Mouse (Mus musculus) hindbrain, embryonic 13.5 days (tissue): Measurements from ENCODE around the gene Abca6. TPM values are rescaled to one million over a fixed set of nuclear protein-coding genes. Genes with fewer than 3 reads are reported as not detected.

ENCODE experiments used
- ATAC-seq: fragments of 200-750 bp; cut with Nextera tagmentation; 2 replicates; pipeline ENCODE4 v1.8.0; 2017; ENCODE audit warnings: moderate TSS enrichment; ENCODE audit not compliant: low FRiP score
- H3K27ac ChIP-seq: fragments of 300-500 bp; sonication (generic); 2 replicates; pipeline ENCODE4 v1.5.1; 2015; ENCODE audit warnings: inconsistent platforms, mild to moderate bottlenecking, moderate library complexity
- H3K27me3 ChIP-seq: fragments of 300-500 bp; sonication (generic); 2 replicates; pipeline ENCODE4 v1.6.1; 2015; ENCODE audit warnings: mild to moderate bottlenecking, inconsistent platforms
- H3K36me3 ChIP-seq: fragments of 300-500 bp; sonication (generic); 2 replicates; pipeline ENCODE4 v1.6.1; 2015; ENCODE audit warnings: mild to moderate bottlenecking, inconsistent platforms
- H3K4me1 ChIP-seq: fragments of 300-500 bp; sonication (generic); replicated peaks from 2 replicates; pipeline ENCODE4 v1.6.1; 2015; ENCODE audit warnings: inconsistent platforms
- H3K4me2 ChIP-seq: fragments of 300-500 bp; sonication (generic); 2 replicates; pipeline ENCODE4 v1.6.1; 2015; ENCODE audit warnings: inconsistent platforms, mild to moderate bottlenecking, moderate library complexity
- H3K4me3 ChIP-seq: fragments of 300-500 bp; sonication (generic); 2 replicates; pipeline ENCODE4 v1.5.1; 2015; ENCODE audit warnings: mild to moderate bottlenecking, inconsistent platforms
- H3K9ac ChIP-seq: fragments of 300-500 bp; sonication (generic); 2 replicates; pipeline ENCODE4 v1.6.1; 2015; ENCODE audit warnings: mild to moderate bottlenecking, inconsistent platforms
- H3K9me3 ChIP-seq: fragments of 300-500 bp; sonication (generic); 2 replicates; pipeline ENCODE4 v1.6.1; 2016; ENCODE audit warnings: inconsistent platforms
- WGBS: fragments of 180-500 bp; shearing (Covaris S2); methylation state at CpG from one replicate; pipeline ENCODE4 v1.1.7; 2015; 5-methylcytosine and 5-hydroxymethylcytosine counted together
- polyA plus RNA-seq: library from polyadenylated mRNA; unstranded; fragments of >200 nt; fragmentation: Nextera tagmentation; extraction: Ambion mirVana; gene quantifications from 2 replicates; pipeline ENCODE4 v1.2.1, GENCODE M21; 2015

The Abca6 gene
- polyA plus RNA-seq, 1 experiment from 2014 or later, result 0.34 TPM

DNA sequence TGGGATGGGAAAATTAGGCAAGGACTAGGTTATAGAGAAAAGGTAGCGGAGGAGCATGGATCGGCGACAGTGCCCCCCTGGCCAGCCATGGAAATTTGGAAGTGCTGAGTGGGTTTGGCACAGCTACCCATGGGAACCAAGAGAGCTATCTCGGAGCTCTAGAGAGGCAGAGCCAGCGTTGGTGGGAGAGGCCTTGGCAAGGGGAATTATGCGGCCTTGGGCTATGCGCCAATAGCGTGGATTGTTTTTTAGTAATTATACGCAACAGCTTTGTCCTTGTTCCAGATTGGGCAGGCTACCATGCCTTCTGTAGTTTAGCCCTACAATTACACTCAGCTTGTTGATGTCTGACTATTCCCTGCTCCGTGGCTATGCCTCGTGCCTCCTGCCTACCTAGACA is 15.2 kb upstream of the Abca6 start:
- WGBS, result 81% methylated on average over 11 of the region's 11 CpGs
- H3K36me3 ChIP-seq, result no peaks in the 10 kb centered on the region; the same call in 1 of the 2 replicates

DNA sequence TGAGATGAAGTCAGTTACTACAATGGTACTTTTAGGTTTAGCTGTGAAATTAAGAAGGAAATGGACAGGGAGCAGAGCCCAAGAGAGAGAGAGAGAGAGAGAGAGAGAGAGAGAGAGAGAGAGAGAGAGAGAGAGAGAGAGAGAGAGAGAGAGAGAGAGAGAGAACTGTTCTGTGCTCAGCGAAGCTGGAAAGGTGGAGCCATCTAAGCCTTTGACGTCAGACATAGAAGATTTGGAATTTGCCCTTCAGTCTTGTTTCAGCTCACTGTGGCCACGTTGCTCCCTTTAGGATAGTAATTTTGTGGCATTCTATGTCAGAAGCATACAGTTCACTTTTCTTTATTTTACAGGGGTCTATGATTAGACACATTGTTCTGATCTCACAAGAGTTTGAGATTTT is 10.3 kb upstream of the Abca6 start:
- WGBS, result 85% methylated on average over 3 of the region's 3 CpGs
- no peak overlapping the region for H3K9ac ChIP-seq

More for the DNA sequence above, 15.2 kb upstream of the Abca6 start:
- no peak for ATAC-seq
- no peaks in the 10 kb centered on the region for H3K9me3 ChIP-seq
- H3K4me2 ChIP-seq, result no peak overlapping the region
- no peak overlapping the region for H3K4me3 ChIP-seq
- H3K4me1 ChIP-seq, result no peaks in the 10 kb centered on the region
- no peak overlapping the region for H3K9ac ChIP-seq
- no peak overlapping the region for H3K27ac ChIP-seq
- no peaks in the 10 kb centered on the region for H3K27me3 ChIP-seq

DNA sequence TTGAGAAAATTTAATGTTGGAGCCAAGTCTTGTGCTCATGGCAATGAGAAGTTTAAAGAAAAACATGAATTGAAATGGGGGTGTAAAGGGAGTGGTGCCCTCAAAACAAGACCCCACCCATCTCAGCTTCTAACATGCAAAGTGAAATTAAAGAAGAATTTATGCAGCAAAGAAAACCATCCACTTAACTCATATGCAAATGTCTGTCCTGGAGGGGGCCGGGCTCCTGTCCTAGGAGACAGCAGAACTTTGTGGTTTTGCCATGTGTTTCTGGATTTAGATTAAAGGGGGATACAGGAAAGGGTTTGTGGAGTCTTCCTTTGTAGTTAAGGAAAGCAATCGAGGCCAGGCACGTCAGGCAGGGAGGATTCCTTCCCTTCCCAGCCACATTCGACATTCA is 6.3 kb upstream of the Abca6 start:
- WGBS, result 80% methylated on average over 4 of the region's 4 CpGs
- no peaks in the 10 kb centered on the region for H3K9me3 ChIP-seq
- no peak overlapping the region for H3K4me3 ChIP-seq

More for the DNA sequence above, 10.3 kb upstream of the Abca6 start:
- Histone ChIP-seq H3K36me3 (no peaks in the 10 kb centered on the region; the same call in 1 of the 2 replicates), H3K4me1 (no peaks in the 10 kb centered on the region), H3K4me2 (no peak overlapping the region), H3K27me3 (no peaks in the 10 kb centered on the region), H3K4me3 (no peak overlapping the region), H3K27ac (no peak overlapping the region), H3K9me3 (no peaks in the 10 kb centered on the region)
- no peak for ATAC-seq

DNA sequence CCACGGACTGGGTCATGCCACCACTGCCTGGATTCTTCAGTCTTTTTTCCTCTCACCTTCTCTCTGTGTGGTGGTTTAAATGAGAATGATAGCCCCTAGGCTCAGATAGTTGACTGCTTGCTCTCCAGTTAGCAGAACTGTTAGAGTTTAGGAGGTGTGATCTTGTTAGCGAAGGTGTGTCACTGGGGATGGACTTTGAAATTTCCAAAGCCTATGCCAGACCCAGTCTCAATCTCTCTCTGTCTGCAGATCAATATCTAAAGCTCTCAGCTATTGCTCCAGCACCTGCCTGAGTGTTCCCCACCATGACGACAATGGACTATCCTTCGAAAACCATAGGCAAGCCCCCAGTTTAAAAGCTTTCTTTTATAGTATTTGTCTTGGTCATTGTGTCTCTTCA is 5.5 kb upstream of the Abca6 start:
- no peaks in the 10 kb centered on the region for H3K4me1 ChIP-seq
- no peaks in the 10 kb centered on the region for H3K36me3 ChIP-seq
- no peaks in the 10 kb centered on the region for H3K9me3 ChIP-seq
- no peak overlapping the region for H3K4me2 ChIP-seq
- H3K9ac ChIP-seq, result no peak overlapping the region
- WGBS, result 94% methylated on average over 4 of the region's 4 CpGs
- H3K27me3 ChIP-seq, result no peaks in the 10 kb centered on the region
- no peak overlapping the region for H3K4me3 ChIP-seq
- no peak for ATAC-seq
- no peak overlapping the region for H3K27ac ChIP-seq

More for the DNA sequence above, 6.3 kb upstream of the Abca6 start:
- no peak for ATAC-seq
- no peaks in the 10 kb centered on the region for H3K36me3 ChIP-seq
- no peak overlapping the region for H3K4me2 ChIP-seq
- H3K27me3 ChIP-seq, result no peaks in the 10 kb centered on the region
- H3K27ac ChIP-seq, result no peak overlapping the region
- no peaks in the 10 kb centered on the region for H3K4me1 ChIP-seq
- H3K9ac ChIP-seq, result no peak overlapping the region

DNA sequence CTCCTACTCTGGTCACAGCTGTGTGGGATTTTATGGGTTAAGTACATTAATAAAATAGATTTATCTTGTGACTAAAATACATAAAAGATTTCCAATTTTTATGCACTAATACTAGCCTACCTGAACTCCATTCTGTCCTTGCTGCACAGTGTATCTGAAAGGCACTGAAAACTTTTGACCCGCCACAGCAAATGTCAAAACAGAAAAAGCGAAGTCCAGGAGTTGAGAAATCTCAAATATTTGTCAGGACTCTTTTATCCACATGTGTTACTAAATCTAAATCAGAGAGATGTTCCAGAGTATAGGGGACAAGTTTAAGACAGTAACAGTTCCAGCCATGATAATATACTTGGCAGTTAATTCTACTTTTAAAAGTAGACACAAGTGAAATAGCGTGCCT is 680 bp upstream of the Abca6 start:
- Histone ChIP-seq H3K27me3 (no peaks in the 10 kb centered on the region), H3K9me3 (no peaks in the 10 kb centered on the region), H3K4me1 (peaks cover 3% of the 10 kb centered on the region), H3K4me2 (no peak overlapping the region), H3K27ac (no peak overlapping the region), H3K9ac (no peak overlapping the region), H3K36me3 (no peaks in the 10 kb centered on the region), H3K4me3 (no peak overlapping the region)
- 80% methylated on average over 3 of the region's 3 CpGs for WGBS
- ATAC-seq, result no peak

DNA sequence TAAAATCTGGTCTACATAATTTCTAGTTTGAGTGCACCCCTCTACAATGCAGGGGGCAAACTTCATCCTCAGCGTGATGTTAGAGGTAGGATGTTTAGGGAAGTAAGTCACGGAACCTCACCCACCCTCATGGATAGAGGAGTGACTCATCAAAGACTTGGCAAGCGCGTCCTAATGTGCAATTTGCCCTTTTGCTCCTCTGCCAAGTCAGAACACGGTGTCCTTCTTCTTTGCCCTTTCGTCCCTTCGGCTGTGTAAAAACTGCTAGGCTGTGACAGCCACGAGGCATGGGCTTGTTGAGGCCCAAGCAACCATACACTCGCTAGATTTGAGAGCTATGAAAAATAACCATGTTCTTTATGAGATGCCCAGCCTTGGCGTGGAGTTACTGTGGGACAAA is 6.8 kb downstream of the Abca6 start:
- H3K9me3 ChIP-seq, result peaks cover 3% of the 10 kb centered on the region; the same call in 1 of the 2 replicates
- 89% methylated on average over 10 of the region's 10 CpGs for WGBS
- no peak overlapping the region for H3K27ac ChIP-seq
- no peak overlapping the region for H3K4me3 ChIP-seq
- no peaks in the 10 kb centered on the region for H3K27me3 ChIP-seq
- no peak overlapping the region for H3K4me2 ChIP-seq
- no peaks in the 10 kb centered on the region for H3K36me3 ChIP-seq
- ATAC-seq, result no peak
- no peak overlapping the region for H3K9ac ChIP-seq
- no peaks in the 10 kb centered on the region for H3K4me1 ChIP-seq

DNA sequence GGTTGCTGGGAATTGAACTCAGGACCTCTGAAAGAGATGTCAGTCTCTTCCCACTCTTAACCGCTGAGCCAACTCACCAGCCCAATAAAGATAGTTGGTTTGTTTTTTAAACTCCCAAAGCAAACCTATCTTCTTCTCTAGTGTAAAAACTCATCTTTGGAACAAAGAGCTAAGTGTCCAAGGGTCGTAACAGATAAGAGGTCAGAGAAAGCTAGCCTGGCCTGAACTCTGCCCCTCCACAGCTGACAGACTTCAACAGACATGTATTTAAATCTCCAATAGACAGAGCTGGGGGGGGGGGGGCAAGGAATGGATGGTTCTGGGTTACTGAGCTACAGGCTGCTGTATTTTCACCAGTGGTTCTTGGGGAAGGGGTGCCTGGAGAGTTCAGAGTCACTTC is 14.1 kb downstream of the Abca6 start:
- ATAC-seq, result no peak
- Histone ChIP-seq H3K4me3 (no peak overlapping the region), H3K9me3 (peaks cover 6% of the 10 kb centered on the region; the same call in 1 of the 2 replicates), H3K9ac (no peak overlapping the region), H3K27me3 (no peaks in the 10 kb centered on the region), H3K27ac (no peak overlapping the region), H3K4me1 (no peaks in the 10 kb centered on the region), H3K4me2 (no peak overlapping the region), H3K36me3 (no peaks in the 10 kb centered on the region)
- WGBS, result 96% methylated on average over 2 of the region's 2 CpGs

DNA sequence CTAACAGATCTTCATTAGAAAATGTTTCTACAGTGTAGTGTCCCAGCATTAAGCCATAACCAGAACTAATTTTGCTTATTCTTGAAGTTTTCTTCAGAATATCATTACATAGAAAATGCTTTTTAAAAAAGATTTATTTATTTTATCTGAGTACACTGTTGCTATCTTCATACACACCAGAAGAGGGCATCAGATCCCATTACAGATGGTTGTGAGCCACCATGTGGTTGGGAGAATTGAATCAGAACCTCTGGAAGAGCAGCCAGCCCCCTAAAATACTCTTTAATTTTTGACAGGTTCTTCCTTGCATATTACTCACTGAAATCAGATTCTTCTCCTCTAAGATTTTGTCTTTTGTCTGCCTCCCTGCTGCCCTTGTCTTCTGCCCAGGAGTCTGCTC is 18.6 kb downstream of the Abca6 start:
- Histone ChIP-seq H3K9me3 (no peaks in the 10 kb centered on the region), H3K9ac (no peak overlapping the region), H3K4me3 (no peak overlapping the region), H3K27me3 (no peaks in the 10 kb centered on the region), H3K27ac (no peak overlapping the region), H3K4me1 (no peaks in the 10 kb centered on the region), H3K36me3 (no peaks in the 10 kb centered on the region), H3K4me2 (no peak overlapping the region)
- ATAC-seq, result no peak

DNA sequence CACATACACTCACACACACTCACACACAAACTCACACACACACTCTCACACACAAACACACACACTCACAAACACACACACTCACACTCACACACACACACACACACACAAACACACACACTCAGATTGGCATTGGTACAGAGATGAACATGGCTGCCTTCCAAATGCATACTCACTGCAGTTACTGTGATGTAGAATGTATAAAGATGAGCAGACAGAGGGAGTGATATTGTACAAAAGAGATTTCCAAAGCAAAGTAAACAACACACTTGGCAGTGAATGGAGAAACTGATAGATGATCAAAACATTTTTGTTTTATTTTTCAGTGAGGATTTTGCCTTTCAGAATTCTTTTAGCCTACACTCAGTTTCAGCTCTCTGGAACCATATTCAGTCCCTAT is 34.5 kb downstream of the Abca6 start:
- H3K36me3 ChIP-seq, result no peaks in the 10 kb centered on the region
- H3K27me3 ChIP-seq, result no peaks in the 10 kb centered on the region
- H3K9me3 ChIP-seq, result no peaks in the 10 kb centered on the region
- no peaks in the 10 kb centered on the region for H3K4me1 ChIP-seq
- H3K4me2 ChIP-seq, result no peak overlapping the region
- H3K27ac ChIP-seq, result no peak overlapping the region
- H3K9ac ChIP-seq, result no peak overlapping the region
- no peak for ATAC-seq
- no peak overlapping the region for H3K4me3 ChIP-seq

DNA sequence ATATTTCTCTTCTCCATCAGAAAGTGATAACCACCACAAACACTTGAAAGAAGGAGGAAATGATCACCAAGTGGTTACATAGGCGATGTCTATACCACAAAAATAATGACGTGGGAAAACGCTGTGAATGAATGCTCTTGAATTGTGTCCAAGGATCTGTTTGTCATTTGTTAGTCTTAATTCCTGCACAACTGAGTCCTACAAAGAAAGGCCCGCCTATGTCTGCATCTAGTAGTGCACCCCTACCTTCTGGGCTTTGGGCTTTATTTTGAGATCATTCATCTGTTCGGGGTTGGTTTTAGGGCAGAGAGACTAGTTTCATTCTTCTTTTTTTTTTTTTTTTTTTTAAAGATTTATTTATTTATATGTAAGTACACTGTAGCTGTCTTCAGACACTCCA is 47.6 kb downstream of the Abca6 start:
- Histone ChIP-seq H3K36me3 (no peaks in the 10 kb centered on the region), H3K27ac (no peak overlapping the region), H3K4me2 (no peak overlapping the region), H3K27me3 (no peaks in the 10 kb centered on the region), H3K9ac (no peak overlapping the region), H3K4me3 (no peak overlapping the region), H3K4me1 (no peaks in the 10 kb centered on the region), H3K9me3 (no peaks in the 10 kb centered on the region)
- ATAC-seq, result no peak
- 89% methylated on average over 5 of the region's 5 CpGs for WGBS

DNA sequence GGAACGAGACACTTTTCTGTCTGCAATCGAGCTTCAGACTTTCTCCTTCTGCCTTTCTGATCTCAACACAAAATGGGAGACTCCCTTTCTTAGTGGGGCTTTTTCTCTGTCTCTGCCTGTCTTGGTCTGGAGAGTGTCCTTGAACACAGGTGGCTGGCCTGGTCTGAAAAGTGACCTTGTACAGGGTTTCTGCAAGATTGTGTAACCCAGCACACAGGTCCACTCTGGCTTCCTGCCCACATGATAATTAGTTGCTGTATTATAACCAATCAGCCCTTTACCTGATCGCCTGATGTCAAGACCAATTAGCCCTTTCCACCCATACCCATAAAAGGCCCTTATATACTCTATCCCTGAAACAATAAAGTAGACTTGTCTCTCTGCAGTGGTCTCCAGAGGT is 52.7 kb downstream of the Abca6 start:
- Histone ChIP-seq H3K9me3 (no peaks in the 10 kb centered on the region), H3K27me3 (no peaks in the 10 kb centered on the region), H3K36me3 (no peaks in the 10 kb centered on the region), H3K4me1 (no peaks in the 10 kb centered on the region), H3K4me3 (no peak overlapping the region), H3K27ac (no peak overlapping the region), H3K9ac (no peak overlapping the region), H3K4me2 (no peak overlapping the region)
- no peak for ATAC-seq
- WGBS, result 91% methylated on average over 3 of the region's 3 CpGs

DNA sequence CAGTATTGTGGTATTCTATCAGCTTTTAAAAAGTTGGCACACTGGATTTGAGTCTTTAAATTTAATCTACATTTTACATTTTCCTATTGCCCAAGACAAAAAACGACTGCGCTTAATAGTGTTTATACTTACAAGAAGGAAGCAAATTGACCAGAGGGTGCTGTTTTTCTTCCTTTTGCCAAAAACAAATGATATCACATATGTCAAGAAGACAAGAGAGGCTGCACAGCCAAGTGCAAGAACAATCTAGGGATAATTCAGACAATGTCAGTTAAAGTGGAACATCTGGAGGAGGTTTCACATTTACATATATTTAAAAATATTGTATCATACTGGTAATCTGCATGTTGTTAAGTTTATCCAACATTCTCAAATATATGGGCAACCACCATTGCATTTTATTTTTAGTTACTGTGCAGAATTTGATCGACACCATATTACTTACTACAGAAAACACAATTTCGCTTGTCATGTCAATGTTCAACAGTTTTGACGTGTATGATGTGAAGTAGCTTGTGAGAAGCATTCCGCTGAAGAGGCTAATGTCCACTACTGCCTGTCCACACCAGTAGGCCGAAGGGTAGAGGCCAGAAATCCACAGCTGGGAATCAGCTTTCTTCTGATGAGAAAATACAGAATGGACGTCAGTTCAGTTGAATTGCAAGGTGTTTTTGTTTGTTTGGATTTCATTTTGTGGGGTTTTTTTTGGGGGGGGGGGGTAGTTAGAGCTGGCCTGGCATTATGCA is 54.8 kb downstream of the Abca6 start:
- no peak overlapping the region for H3K27ac ChIP-seq
- WGBS, result 92% methylated on average over 8 of the region's 8 CpGs
- no peaks in the 10 kb centered on the region for H3K4me1 ChIP-seq
- H3K4me3 ChIP-seq, result no peak overlapping the region
- H3K9ac ChIP-seq, result no peak overlapping the region
- H3K36me3 ChIP-seq, result no peaks in the 10 kb centered on the region
- no peaks in the 10 kb centered on the region for H3K27me3 ChIP-seq
- H3K4me2 ChIP-seq, result no peak overlapping the region
- no peak for ATAC-seq
- H3K9me3 ChIP-seq, result no peaks in the 10 kb centered on the region

DNA sequence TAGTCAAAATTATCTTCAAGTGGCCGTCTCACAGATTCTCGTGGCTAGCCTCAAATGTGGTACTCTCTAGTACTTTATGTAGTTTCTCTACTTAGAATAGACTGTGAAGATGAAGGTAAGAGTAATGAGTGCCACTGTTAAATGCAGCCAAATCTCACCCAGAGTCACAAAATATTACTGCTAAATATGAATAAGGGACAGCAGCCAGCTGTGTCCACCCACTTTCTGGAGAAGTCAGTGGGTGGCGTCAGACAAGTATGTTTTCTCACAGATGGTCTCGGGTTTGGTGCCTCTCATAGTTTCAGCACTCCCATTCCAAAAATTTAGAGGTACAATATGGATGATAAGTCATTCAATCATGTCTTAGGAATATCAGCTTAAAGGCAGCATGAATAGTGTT is 56.3 kb downstream of the Abca6 start:
- Histone ChIP-seq H3K4me1 (no peaks in the 10 kb centered on the region), H3K9ac (no peak overlapping the region), H3K9me3 (no peaks in the 10 kb centered on the region), H3K4me2 (no peak overlapping the region), H3K27ac (no peak overlapping the region), H3K4me3 (no peak overlapping the region), H3K27me3 (no peaks in the 10 kb centered on the region), H3K36me3 (no peaks in the 10 kb centered on the region)
- no peak for ATAC-seq
- 89% methylated on average over 4 of the region's 4 CpGs for WGBS
